Mouse (Mus musculus) layer of hippocampus, adult 8-10 months (tissue): Measurements from ENCODE around the gene Fam243. TPM values are rescaled to one million over a fixed set of nuclear protein-coding genes. Genes with fewer than 3 reads are reported as not detected.

ENCODE experiments used
- DNase-seq, 2 experiments: peaks; one replicate each; pipeline ENCODE4 v3.0.0; 2022; ENCODE audit warnings: low spot score in 2 of 2
- total RNA-seq, 4 experiments: library from RNA; stranded (reverse); gene quantifications; 2 replicates each; pipeline ENCODE4 v1.2.4; 2022

The Fam243 gene
- total RNA-seq, result not detected

DNA sequence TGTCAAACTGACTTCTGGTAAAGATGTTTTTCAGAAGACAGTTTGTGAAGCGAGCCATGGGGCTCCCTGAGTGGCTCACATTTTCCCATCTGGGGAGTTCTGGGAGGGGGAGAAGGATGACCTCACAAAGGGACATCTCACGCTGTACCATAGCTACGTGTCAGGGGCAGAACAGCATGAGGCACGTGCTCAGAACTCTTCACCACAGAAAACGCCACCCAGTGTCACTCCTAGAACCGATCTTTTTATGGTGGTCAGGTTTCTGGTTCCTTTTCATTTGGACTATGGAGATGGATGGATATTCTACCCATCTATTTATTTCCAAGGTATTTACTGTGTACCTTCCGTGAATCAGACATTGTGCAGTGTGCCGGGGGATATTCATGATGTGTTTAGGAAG, at the start of gene Fam243:
Gene Fam243 (minus strand): TSS at position 101 of the 400 bp plus-strand sequence.
- no peak for DNase-seq

DNA sequence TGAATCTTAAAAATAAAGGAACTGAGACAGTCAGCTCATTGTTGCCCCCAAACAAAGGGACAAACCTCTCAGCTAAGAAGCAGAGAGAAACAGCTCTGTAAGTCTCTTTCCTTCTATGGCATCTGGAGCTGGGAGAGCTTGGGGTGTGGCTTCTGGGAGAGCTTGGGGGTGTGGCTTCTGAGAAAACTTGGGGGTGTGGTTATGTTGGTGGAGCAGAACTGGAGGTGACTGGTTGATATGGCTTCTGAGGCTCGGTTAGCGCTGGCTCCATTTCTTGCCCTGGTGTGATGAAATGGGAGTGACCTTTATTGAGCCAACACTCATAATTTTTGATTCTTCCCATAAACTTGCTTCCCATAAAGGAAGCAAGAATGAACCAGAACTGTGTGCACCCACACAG, 48.0 kb upstream of the Fam243 start:
- DNase-seq, result no peak

DNA sequence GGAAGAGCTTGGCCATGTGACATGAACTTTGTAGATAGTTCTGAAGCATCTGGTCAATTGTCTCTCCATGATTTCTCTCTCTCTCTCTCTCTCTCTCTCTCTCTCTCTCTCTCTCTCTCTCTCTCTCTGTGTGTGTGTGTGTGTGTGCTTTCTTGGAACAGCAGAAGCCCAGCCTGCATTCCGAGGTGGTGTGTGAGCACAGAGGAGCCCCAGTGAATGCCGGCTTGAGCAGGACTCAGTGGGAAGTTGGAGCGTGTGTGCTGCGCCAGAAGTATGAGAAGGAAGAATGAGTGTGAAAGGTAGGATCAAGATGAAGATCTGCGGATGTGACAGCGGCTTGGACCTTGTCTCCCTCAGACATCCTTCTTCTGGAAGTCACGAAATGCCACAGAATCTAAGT, 44.2 kb upstream of the Fam243 start:
- no peak for DNase-seq

DNA sequence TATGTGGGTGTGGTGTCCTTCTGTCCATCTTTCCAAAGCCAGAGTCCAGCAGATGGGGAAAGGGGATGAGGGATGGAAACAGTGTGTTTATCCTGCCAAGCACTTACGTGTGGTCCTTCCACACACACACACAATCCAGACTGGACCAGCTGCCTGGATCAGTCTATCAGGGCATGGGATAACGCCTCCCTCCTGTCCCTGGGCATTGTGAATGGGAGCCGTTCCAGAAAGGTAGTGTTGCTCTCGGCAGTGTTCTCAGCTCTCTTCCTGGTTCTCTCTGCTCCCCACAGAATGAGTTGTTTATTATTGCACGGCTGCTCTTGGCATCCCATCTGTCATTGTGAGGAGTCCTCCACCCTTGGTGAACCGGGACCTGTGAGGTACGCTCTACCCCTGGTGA, 39.5 kb upstream of the Fam243 start:
- DNase-seq, result no peak

DNA sequence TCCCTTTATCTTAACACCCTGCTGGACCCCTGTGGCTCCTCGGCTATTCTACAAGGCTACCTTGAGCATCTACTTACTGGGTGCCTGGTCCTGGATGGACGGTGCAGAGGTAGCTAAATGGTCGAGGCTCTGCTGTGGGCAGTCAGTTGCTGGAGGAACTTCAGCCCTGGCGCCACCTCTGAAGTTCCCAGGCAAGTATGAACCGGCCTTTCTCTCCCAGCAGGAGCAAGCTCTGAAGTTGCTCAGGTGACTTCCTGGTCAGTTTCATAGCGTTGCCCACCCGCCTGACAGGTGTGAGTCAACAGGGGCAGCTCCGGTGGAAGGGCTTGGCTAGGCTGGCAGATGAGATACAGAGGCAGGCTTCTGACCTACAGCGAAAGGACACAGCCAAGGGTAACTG, 38.0 kb upstream of the Fam243 start, which contains the start of gene Kcne1:
Gene Kcne1 (minus strand): TSS at position 240 of the 400 bp plus-strand sequence.
- DNase-seq, result no peak

DNA sequence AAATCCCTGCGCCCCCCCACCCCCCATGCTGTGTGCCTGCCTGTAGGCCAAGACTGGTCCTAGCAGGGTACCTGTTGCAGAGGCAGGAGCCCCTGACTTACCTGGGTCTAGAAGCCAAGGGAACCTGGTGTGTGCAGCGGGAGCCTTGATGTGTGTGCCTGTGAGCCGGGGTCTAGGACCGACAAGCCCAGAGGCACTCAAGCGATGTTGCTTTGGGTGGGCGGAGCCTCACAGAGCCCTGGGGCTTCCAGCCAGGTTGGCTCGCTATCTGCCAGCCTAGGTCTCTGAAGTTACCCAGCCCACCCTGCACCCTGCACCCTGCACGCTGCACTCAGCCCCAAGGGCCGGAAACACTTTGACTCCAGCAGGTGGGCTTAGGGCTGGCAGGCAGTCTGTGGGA, 37.5 kb upstream of the Fam243 start:
- DNase-seq, result no peak

DNA sequence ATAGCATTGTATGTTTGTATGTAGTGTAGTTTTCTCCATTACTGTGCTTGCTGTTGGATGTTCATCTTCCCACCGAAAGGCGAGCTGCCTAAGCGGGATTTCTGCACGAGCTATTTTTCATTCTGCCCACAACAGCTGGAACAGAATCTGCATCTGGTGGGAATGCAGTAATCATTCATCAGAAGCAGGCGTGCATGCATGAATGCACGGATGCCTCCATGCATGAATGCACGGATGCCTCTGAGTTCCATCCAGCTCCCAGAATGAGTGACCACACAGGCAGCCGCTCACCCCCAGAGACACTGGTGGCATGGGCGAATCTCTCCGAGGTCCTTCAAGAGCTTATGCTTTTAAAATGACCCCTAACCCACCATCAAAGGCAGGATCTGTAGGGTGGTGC, 36.3 kb upstream of the Fam243 start:
- DNase-seq, result no peak

DNA sequence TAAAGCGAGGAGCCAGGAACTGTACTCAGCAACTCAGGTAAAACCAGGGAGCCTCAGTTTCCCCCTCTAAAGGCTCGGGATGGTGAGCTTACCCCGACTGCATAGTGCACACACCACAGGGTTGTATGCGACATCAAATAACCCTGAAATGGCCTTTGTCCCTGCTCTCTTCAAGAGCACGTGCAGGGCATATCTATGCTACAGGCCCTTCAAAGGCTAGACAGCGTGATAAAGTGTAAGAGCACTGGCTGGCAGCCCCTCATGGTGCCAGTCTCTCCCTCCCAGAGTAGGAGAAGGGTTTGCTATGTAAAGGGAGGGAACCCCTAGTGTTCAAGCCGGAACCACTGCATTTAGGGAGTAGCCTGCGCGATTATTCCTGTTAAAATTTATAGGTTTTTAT, 35.8 kb upstream of the Fam243 start:
- no peak for DNase-seq

DNA sequence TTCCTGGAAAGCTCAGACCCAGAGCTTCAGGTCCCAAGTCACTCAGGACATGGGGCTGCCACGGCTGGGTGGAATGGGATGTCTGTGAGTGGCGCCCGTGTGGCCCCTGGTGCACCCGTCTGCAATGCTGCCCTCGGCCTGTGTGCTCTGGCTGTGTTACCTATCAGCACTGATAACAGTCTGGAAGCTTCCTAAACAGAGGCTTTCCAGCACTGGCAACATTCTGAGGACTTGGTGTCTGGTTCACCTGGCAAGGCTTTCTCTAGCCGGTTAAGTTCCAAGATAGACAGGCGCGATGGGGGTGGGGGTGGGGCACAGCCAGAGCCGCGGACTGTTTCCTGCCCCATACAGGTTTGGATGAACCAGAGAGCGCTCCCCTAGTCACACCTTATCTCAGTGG, 34.7 kb upstream of the Fam243 start:
- DNase-seq, result no peak

DNA sequence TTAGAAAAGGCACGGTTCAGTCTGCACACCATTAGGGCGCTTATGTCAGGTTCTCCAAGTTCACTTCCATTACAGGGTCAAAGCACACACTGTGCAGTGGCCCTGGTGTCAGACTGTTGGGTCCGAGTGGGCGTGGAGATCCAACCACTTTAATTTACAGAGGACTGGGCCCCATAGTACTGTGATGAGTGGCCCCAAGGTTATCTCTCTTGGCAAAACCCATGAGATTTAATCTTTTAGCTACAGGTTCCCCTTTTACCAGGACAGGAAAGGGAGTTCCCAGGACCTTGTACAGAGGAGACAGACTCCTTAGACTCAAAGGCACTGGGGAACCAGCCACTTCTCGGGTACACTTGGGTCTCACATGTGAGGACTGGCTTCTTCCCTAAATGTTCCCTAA, 34.1 kb upstream of the Fam243 start:
- DNase-seq, result no peak

DNA sequence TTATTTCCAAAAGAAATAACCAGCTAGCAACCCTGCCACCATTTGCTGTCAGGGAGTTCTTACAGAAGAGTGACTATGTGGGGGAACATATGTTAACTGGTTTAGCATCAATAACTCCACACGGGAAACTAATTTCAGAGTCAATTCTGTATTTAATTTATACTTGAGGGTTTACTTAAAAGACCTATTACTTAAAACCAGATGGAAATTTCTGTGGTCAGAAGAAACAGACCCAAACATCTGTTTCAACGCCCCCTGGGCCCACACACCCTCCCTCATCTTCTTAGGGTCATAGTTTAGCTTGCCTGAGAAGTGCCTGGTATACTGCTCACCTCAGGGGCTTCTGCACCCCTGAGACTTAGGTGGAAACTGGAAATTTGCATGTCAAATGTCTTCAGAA, 32.7 kb upstream of the Fam243 start:
- no peak for DNase-seq

DNA sequence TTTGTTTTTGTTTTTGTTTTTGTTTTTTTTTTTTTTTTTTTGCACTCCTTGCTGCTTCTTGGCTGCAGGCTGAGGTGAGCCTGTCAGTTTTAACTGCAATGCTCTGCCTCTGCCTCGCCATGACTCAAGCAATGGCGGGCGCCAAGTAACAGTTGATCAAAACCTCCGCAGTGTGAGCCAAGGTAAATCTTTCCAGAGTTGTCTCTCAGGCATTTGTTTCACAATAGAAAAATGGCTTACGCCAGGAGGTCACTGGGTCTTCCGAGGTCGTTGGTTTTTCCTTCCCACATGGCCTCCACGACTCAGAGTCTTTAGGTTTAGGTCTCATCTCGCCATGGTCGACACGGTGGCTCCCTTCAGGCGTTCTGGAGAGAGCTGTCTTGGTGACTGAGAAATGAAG, 32.1 kb upstream of the Fam243 start:
- no peak for DNase-seq

DNA sequence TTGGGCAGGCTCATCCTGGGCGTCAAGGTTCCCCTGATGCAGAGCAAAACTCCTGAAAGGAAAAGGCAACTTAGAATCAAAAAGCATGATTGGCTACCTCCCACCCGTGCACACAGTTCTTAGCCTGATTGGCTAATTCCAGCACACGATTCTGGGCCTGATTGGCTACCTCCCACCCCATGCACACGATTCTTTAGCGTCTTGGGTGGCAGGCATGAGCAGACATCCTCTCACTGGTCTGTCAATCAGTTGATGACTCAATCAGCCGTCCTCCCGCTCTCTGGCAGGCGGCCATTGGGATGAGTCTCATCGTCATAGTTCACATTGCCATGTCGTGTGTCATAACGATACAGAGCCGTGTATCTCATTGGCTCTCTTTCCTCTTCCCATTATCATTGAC, 27.7 kb upstream of the Fam243 start:
- peak in 1 of 2 experiments; percentile 24 for DNase-seq

DNA sequence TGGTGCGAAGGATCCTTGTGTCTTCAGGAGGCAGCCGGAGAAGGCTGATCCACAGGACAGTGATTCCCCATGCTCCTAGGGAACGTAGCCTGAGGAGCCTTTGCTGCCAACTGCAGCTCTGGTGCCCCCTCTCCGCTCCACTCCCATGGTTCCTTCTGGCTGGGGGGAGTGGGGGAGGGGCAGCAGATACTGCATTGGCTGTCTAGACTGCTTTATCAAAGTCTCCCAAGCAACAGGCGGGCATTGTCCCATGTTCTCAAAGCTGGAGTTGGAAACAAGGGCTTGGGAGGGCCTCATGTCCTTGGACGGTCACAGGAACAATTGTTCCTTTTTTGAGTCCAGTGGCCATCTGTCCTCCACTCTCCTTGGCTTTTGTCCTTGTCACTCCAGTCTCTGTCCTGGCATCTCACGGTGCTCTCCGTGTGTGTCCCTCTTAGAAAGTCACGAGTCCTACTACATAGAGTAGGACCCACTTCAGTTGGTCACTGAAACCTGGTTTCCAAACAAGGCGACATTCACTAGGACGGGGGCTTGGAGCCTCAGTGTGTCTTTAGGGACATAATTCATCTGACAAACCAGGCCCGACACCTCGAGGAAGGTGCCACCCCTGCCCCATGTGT, 25.2 kb upstream of the Fam243 start:
- no peak for DNase-seq

DNA sequence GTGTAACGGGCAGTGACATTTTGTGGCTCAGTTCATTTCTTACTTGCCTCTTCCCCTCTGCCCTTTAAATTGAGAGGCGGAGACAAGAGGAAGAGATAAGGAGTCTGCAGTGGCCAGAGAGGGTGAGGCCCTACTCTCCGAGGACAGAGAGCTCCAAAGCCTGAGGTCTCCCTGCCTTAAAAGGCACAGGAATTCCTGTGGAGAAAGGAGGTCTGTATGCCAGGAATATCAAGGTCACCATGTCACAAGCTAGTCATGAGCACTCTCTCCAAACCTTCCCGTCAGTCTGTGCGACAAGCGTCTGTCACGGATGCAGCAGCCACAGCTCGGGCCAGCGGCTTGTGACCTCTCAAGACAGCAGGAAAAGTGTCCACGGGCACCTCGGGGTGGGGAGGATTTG, 23.9 kb upstream of the Fam243 start:
- DNase-seq, result no peak

DNA sequence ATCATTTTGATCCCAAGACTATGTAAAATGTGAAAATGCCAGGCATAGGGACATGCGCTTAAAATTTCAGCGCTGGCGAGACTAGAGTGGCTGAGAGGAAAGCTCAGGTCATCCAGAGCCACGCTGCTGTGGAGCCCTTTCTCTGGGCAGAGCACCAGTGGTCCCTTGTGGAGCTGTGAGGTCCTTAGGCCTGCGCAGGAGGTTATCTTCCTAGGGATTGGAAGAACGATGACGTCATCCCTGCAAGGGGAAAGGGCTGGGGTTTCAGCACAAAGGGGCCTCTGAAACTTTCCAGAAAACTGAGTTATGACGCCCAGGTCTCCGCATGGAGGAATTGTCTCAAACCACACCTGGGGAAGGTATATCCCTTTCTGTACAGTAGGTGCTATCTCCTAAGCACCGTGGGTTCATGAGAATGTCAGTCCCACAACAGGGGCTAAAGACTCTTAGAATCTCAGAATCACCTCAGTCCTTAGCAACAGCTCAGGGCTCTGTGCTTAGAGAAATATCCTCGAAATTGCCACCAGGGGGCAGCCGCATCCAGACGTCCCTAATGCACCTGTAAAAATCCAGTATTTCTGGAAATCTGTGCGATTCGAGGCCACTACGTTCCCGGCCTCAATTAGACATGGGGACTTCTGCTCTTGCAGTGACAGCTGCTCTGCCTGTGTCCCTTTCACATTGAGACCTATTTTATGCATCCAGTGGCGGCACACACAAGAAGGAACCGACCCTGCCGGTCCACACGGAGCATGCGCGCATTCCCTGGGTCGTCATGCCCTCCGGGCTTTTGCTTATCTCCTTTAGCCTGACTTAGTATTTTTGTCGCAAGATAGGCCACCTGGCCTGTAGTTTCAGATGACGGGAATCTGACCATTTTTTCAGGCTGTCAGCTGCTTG, 19.6 kb upstream of the Fam243 start:
- DNase-seq, result peak; percentile 43 to 69

DNA sequence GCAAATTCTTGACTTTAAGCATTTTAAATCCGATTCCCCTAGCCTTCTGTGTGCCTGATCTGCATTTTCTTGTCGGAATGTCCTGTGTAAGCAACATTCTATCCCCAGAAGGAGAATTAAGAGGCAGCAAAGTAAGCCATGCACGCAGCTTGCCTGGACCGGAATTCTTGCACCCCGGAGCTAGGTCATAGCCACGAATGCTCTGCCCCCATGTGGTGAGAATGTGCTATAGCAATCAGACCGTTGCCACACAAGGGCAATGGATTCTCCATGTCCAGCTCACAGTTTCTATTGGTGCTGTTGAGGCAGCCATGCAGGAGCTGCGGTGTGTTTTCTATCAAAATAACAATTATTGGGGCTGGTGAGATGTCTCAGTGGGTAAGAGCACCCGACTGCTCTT, 15.0 kb upstream of the Fam243 start:
- DNase-seq, result peak in 1 of 2 experiments; percentile 75

DNA sequence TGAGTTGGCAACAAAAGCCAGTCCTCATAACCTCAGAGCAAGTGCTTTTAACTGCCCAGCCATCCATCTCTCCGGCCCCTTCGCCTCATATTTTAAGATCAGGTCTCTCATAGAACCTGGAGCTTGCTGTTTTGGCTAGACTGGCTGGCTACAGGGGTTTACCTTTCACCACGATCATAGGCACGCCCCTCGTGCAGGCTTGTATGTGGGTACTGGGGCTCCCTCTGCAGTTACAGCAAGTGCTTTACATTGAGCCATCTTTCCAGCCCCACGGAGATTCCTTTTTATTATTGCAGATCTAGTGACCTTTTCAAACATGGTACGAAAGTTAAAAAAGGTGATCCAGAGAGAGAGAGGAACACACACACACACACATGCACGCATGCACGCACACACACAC, 13.4 kb upstream of the Fam243 start:
- no peak for DNase-seq

DNA sequence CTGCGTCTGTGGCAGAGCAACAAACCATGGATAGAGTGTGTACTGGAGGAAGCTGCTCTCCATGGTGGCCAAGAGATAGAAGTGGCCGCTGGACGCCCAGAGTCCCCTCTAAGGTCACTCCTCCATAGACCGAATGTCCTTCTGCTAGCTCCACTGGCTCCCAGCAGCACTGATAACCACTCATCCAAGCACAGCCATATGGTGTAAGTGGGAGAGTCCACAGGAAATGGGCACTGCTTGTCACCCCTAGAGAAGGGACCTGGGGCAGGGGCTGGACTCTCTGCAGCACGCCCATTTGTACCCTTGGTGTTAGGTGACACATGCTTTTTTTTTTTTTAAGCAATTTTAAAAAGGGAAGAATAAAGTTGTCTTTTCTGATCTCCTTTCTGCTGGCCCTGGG, 9.7 kb upstream of the Fam243 start:
- no peak for DNase-seq

DNA sequence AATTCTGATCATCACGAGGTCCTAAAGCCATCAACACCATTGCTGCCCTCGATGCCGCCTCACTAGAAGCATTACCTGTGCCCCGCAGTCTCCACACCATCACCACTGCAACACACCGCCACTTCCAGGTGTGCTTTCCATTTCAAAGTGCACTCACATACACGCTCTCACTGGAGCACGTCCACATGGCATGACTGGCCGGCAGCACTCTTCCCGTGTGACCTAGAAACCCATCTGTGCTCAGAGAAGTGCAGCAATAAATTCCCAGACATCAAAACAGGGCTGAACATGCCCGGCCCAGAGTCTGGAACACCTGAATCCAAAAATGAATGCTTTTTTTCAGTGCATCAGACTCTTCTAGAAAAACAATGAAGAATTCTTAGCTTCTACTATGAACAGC, 6.7 kb upstream of the Fam243 start:
- no peak for DNase-seq

DNA sequence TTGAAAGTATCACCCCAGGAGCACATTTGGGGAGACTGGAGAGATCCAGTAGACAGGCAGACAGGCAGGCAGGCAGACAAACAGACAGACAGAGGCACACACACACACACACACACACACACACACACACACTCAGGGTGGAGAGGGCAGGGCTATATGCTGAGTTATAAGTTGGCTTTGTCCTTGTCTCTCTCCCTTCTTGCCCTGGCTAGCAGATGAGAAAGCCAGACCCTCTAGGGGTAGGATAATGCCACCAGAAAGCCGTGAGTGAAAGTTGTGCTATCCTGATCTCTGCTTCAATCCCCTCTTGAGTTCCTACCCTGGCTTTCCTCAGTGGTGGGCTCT, 3.8 kb upstream of the Fam243 start:
- no peak for DNase-seq

DNA sequence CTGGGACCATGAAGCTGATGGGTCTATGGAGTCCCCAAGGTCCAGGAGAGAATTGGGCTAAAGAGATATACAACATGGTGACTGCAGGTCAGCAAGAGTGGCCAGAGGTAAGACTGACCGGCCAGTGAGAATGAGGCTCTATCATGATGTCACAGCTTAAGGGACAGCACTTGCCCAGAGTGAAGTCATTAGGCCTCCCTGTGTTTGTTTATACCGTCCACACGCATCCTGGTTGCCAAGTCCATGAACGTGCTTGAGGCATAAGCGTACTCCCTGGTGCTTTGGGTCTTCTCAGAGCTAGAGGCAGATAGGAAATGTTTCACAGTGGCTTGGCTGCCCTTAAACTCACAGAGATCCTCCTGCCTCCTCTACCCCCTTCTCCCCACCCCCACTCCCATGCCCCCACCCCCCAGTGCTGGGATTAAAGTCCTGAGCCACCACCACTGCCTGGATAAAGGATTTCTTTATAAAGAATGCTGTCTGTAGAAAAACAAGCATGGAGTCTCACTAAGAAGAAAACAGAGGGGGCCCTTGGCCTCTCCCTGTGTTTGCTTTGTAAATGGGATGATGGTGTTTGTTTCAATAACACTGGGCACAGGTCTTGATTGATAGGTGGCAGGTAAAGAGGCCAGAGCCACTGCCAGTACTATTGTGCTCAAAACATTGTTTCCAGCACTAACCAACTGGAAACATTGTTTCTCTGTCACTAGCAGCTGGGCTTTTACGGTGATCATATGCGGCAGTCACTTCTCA, 3.2 kb upstream of the Fam243 start:
- no peak for DNase-seq
